Mouse (Mus musculus) heart, adult 2 months (tissue): ENCODE measurements around the gene Zmiz1.

Experiments
- CTCF ChIP-seq: fragments of 200-600 bp; IDR thresholded peaks from 2 replicates; pipeline ENCODE4 v1.8.1; 2022; ENCODE audit warnings: antibody characterized with exemption, mild to moderate bottlenecking, moderate library complexity
- EP300 ChIP-seq: fragments of 200-500 bp; IDR thresholded peaks from 2 replicates; pipeline ENCODE4 v1.6.1; 2011; ENCODE audit warnings: low read depth, low read length, control low read depth; ENCODE audit not compliant: insufficient read depth
- POLR2A ChIP-seq: fragments of 200-500 bp; IDR thresholded peaks from 2 replicates; pipeline ENCODE4 v1.6.1; 2011; ENCODE audit warnings: mild to moderate bottlenecking, low read depth, low read length, control low read depth; ENCODE audit not compliant: insufficient read depth

DNA sequence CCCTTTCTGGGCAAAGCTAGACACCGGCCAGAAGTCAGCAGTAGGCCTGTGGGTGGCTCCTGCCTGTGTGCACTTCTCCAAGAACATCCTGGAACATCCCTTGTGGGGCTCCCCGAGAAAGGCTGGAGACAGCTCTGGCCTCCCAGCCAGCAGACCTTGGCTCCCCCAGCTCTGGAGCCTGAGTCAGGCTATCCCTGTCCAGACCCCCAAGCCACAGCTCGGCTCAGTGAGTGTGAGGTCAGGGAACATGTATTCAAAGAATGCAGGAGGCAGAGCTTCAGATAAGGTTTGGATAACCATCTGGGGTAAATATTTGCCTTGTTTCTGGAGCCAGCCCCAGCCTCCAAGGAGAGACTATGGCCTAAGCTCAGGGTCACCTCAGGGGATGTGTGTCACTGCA, 74.0 kb downstream of the Zmiz1 start:
- TF ChIP-seq EP300, result no peak
- no peak for TF ChIP-seq CTCF
- TF ChIP-seq POLR2A, result no peak
